Mouse (Mus musculus) liver, adult 2 months (tissue): ENCODE measurements around the gene Ffar2. TPM values are rescaled to one million over a fixed set of nuclear protein-coding genes. Genes with fewer than 3 reads are reported as not detected.

ENCODE experiments used
- DNase-seq: peaks from one replicate; pipeline ENCODE4 v3.0.0-alpha.2; 2011; ENCODE audit warnings: low read depth, low spot score; ENCODE audit errors: extremely low read depth
- H3K27ac ChIP-seq: fragments of 200-500 bp; replicated peaks from 2 replicates; pipeline ENCODE4 v1.5.1; 2012; ENCODE audit warnings: low read depth, mild to moderate bottlenecking, control low read depth, inconsistent platforms, low read length; ENCODE audit not compliant: insufficient read depth
- H3K27me3 ChIP-seq: fragments of 200-500 bp; 2 replicates; pipeline ENCODE4 v1.6.1; 2012; ENCODE audit warnings: mild to moderate bottlenecking, moderate library complexity, low read length, inconsistent platforms; ENCODE audit not compliant: control insufficient read depth, insufficient read depth
- H3K36me3 ChIP-seq: fragments of 200-500 bp; 2 replicates; pipeline ENCODE4 v1.6.1; 2012; ENCODE audit warnings: low read length, inconsistent platforms; ENCODE audit not compliant: control insufficient read depth, insufficient read depth
- H3K4me1 ChIP-seq: fragments of 200-500 bp; 2 replicates; pipeline ENCODE4 v1.6.1; 2011; ENCODE audit warnings: low read length; ENCODE audit not compliant: control insufficient read depth, insufficient read depth
- H3K4me3 ChIP-seq: fragments of 200-500 bp; 2 replicates; pipeline ENCODE4 v1.5.1; 2011; ENCODE audit warnings: low read depth, mild to moderate bottlenecking, control low read depth, low read length, moderate library complexity; ENCODE audit not compliant: insufficient read depth
- H3K79me2 ChIP-seq: fragments of 200-500 bp; 2 replicates; pipeline ENCODE4 v1.6.1; 2012; ENCODE audit warnings: inconsistent platforms, mild to moderate bottlenecking, low read length, moderate library complexity; ENCODE audit not compliant: control insufficient read depth, insufficient read depth
- H3K9ac ChIP-seq: fragments of 200-500 bp; 2 replicates; pipeline ENCODE4 v1.6.1; 2012; ENCODE audit warnings: low read depth, mild to moderate bottlenecking, control low read depth, inconsistent platforms, low read length
- CTCF ChIP-seq: fragments of 200-500 bp; IDR thresholded peaks from 2 replicates; pipeline ENCODE4 v1.5.1; 2011; ENCODE audit warnings: low read depth, low read length, control low read depth
- POLR2A ChIP-seq: fragments of 200-500 bp; IDR thresholded peaks from 2 replicates; pipeline ENCODE4 v1.6.1; 2011; ENCODE audit warnings: low read length, control low read depth; ENCODE audit not compliant: insufficient read depth; ENCODE audit errors: extremely low read depth
- WGBS: fragments of 180-500 bp; shearing (Covaris S2); methylation state at CpG from one replicate; pipeline ENCODE4 v1.1.7; 2018; 5-methylcytosine and 5-hydroxymethylcytosine counted together
- polyA plus RNA-seq: library from polyadenylated mRNA; depleted of rRNA; stranded (reverse); fragments of >200 nt; gene quantifications from 2 replicates; pipeline ENCODE4 v1.2.3, GENCODE M21; 2012
- total RNA-seq: library from RNA; depleted of rRNA; stranded (reverse); fragments of >200 nt; gene quantifications from 2 replicates; pipeline ENCODE4 v1.2.3, GENCODE M21; 2014

The Ffar2 gene
- total and polyA plus RNA-seq, 2 experiments, result 0.09 TPM; not detected in 1

DNA sequence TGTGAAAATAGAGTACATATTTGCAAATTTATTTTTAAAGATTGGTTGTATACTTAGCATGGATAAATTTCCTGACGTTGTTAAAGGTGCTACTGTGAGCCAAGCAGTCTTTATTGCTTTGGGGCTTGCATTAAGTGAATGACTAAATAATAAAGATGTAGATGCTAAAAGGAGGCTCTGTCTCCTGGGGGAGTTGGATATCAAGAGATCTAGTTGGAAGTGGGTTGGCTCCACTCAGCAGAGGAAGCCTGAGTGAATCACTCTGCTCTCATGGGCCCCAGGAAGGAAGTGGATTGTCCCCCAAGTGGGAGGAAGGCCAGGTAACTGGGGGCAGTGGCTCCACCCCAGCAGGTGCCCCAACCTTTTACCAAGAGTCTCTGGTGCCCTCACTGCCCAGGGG, 34.2 kb upstream of the Ffar2 start:
- DNase-seq, result no peak
- Histone ChIP-seq H3K79me2 (no peaks in the 10 kb centered on the region), H3K9ac (no peak overlapping the region), H3K4me3 (no peak overlapping the region), H3K27ac (no peak overlapping the region), H3K27me3 (no peaks in the 10 kb centered on the region), H3K4me1 (no peaks in the 10 kb centered on the region), H3K36me3 (no peaks in the 10 kb centered on the region)
- whole genome bisulfite sequencing, result 67% methylated on average over 1 of the region's 1 CpGs
- TF ChIP-seq CTCF (no peak), POLR2A (no peak)

DNA sequence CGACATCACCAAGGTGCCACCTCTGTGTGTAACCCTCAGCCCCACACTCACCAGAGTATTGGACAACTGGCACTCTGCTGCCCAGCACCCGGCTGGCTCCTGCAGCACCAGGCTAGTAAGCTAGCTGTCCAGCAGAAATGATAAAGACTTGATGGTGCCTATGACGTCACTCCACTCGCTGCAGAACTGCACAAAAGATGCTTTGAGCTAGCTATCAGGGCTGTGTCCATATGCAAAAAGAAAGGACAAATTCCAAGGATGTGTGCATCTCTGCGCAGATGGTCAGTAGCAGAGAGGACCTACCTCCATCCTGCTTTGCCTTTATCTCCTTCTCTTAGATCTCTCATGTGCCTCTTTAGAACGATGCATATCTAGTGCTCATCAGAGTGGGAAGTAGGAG, 32.5 kb upstream of the Ffar2 start, which contains the start of gene Ffar3:
TSS of gene Ffar3 (minus strand) at position 101 of the 400 bp plus-strand sequence.
- WGBS, result 74% methylated on average over 6 of the region's 6 CpGs
- no peak for DNase-seq
- no peaks in the 10 kb centered on the region for H3K4me1 ChIP-seq
- no peak within 1 kb of the TSS for H3K4me3 ChIP-seq
- no peaks in the 10 kb centered on the region for H3K79me2 ChIP-seq
- no peaks in the 10 kb centered on the region for H3K27me3 ChIP-seq
- TF ChIP-seq POLR2A (no peak), CTCF (no peak)
- H3K27ac ChIP-seq, result no peak within 1 kb of the TSS
- no peak within 1 kb of the TSS for H3K9ac ChIP-seq
- H3K36me3 ChIP-seq, result no peaks in the 10 kb centered on the region

DNA sequence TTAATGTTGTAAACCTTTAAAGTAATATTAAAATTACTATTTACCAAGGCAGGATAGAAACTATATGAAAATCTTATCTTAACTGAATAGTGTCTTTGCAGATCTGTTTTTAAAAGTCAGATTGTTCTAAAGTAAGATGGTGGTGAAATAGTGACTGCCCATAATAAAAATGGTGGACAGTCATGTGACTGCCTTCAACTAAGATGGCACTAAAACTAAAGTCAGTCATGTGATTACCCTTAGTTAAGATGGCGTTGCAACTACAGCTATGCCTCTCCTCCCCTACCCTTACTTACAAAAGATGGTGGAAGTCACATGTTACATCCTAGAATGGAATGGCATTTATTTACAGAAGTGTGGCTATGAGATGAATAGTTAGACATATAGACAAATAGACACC, 27.8 kb upstream of the Ffar2 start:
- no peaks in the 10 kb centered on the region for H3K79me2 ChIP-seq
- no peak overlapping the region for H3K27ac ChIP-seq
- TF ChIP-seq POLR2A, result no peak
- TF ChIP-seq CTCF, result no peak
- H3K4me1 ChIP-seq, result no peaks in the 10 kb centered on the region
- no peak overlapping the region for H3K4me3 ChIP-seq
- H3K9ac ChIP-seq, result no peak overlapping the region
- H3K36me3 ChIP-seq, result no peaks in the 10 kb centered on the region
- DNase-seq, result no peak
- 93% methylated on average over 1 of the region's 1 CpGs for WGBS
- no peaks in the 10 kb centered on the region for H3K27me3 ChIP-seq

DNA sequence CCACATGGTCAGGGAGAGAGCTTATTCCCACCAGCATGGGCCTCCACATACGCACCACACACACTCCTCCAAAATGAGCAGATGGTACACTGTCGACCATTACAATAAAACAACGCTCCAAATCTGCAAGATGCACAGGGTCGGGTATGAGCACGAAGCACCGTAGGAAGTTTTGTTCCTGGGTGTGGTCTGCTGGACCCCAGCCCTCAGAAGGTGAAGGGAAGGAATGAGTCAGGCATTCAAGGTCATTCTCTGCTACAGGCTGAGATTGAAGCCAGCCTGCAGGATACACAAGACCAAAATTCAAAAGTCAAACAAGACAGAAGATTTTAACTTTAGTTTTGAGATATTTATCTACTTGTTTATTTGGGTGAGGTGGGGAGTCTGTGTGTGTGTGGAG, 24.4 kb upstream of the Ffar2 start:
- WGBS, result 78% methylated on average over 6 of the region's 6 CpGs

DNA sequence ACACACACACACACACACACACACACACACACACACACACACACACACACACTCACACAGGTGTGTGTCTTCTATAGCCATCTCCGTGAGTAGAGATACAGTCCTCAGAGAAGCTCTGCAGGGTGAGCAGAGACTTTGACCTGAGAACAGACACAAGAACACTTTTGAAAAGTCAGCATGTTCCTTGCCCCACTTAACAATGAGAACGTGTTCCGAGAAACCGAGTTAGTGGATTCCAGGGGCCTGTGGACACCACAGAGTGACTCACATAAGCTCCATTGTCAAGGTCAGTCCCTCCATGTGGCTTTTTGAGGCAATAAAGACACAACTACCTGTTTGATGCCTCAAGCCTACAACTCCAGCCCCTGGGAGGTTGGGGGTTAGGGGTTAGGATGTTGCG, 23.8 kb upstream of the Ffar2 start:
- H3K27me3 ChIP-seq, result no peaks in the 10 kb centered on the region
- TF ChIP-seq CTCF (no peak), POLR2A (no peak)
- no peaks in the 10 kb centered on the region for H3K4me1 ChIP-seq
- DNase-seq, result no peak
- H3K27ac ChIP-seq, result no peak overlapping the region
- H3K4me3 ChIP-seq, result no peak overlapping the region
- H3K79me2 ChIP-seq, result no peaks in the 10 kb centered on the region
- 72% methylated on average over 5 of the region's 5 CpGs for WGBS
- H3K9ac ChIP-seq, result no peak overlapping the region
- H3K36me3 ChIP-seq, result no peaks in the 10 kb centered on the region

More for the DNA sequence above, 24.4 kb upstream of the Ffar2 start:
- no peaks in the 10 kb centered on the region for H3K79me2 ChIP-seq
- no peak overlapping the region for H3K27ac ChIP-seq
- no peak overlapping the region for H3K4me3 ChIP-seq
- H3K27me3 ChIP-seq, result no peaks in the 10 kb centered on the region
- no peak overlapping the region for H3K9ac ChIP-seq
- TF ChIP-seq CTCF (no peak), POLR2A (no peak)
- H3K36me3 ChIP-seq, result no peaks in the 10 kb centered on the region
- H3K4me1 ChIP-seq, result no peaks in the 10 kb centered on the region
- no peak for DNase-seq

DNA sequence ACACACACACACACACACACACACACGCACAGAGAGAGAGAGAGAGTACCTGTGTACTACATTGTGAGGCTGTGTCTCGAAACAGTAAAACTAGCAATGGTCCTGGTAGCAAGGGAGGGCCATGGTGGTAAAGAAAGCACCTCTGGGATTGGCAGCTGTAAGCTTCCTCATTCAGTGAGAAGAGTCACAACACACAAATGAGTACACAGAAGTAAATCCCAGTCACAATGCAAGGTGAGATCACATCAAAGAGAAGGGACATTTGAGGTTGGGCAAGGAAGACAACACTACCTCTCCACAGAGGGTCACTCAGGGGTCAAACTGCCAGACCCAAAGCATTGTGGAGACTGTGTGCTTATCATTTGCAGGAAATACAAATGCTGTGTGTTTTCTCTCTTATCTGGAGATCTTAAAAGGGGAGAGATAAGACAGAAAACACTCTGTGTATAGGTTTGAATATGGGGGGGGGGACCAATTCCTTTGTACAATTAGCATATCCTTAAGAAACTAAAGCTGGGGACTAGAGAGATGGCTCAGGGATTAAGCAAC, 23.0 kb upstream of the Ffar2 start:
- Histone ChIP-seq H3K36me3 (no peaks in the 10 kb centered on the region), H3K4me3 (no peak overlapping the region), H3K4me1 (no peaks in the 10 kb centered on the region), H3K79me2 (no peaks in the 10 kb centered on the region), H3K27me3 (no peaks in the 10 kb centered on the region), H3K27ac (no peak overlapping the region), H3K9ac (no peak overlapping the region)
- WGBS, result 76% methylated on average over 2 of the region's 2 CpGs
- TF ChIP-seq CTCF (no peak), POLR2A (no peak)
- DNase-seq, result no peak
